Mouse (Mus musculus): ENCODE results near the gene Wipf2. TPM values are rescaled to one million over a fixed set of nuclear protein-coding genes. Genes with fewer than 3 reads are reported as not detected.

Gene Wipf2
- total and polyA plus RNA-seq, 3 experiments, result 2.9 to 7.1 TPM; not detected in 1

GRCm38 (mm10) chr11:98870791-98871190, 7.4 kb downstream of the Wipf2 start:
- no peak overlapping the region for H3K4me3 ChIP-seq (ENCODE audit: control insufficient read depth in 1 of 2, insufficient read depth in 1 of 2, low read depth in 2 of 2, low read length in 2 of 2)
- peaks cover 4 to 9% of the 10 kb centered on the region in 2 experiments for H3K4me1 ChIP-seq (ENCODE audit: control insufficient read depth in 1 of 2, insufficient read depth in 2 of 2, low read length in 2 of 2)
- peaks cover 3% of the 10 kb centered on the region for H3K79me2 ChIP-seq (ENCODE audit: control insufficient read depth, insufficient read depth, low read length, poor library complexity)
- H3K9ac ChIP-seq (ENCODE audit: control insufficient read depth, low read depth, low read length, poor library complexity, severe bottlenecking), result no peak overlapping the region
- no peaks in the 10 kb centered on the region for H3K27me3 ChIP-seq (ENCODE audit: control insufficient read depth in 1 of 2, insufficient read depth in 2 of 2, low read length in 2 of 2)
- no peaks in the 10 kb centered on the region for H3K9me3 ChIP-seq (replicated peaks; ENCODE audit: insufficient read depth, low read length)
- DNase-seq (ENCODE audit: low read depth, low spot score), result no peak
- no peak for TF ChIP-seq UBTF (IDR thresholded peaks at IDR 0.05; ENCODE audit: borderline replicate concordance, insufficient read depth, low read depth, low read length)
- no peak for TF ChIP-seq TCF12 (IDR thresholded peaks at IDR 0.05; ENCODE audit: low read depth, low read length)
- TF ChIP-seq NRF1 (IDR thresholded peaks at IDR 0.05; ENCODE audit: insufficient read depth, low read depth, low read length, poor library complexity, severe bottlenecking), result no peak
- TF ChIP-seq MYB (IDR thresholded peaks at IDR 0.05; ENCODE audit: low read depth, low read length), result no peak
- no peak for TF ChIP-seq POLR2A (IDR thresholded peaks at IDR 0.05; ENCODE audit: control insufficient read depth in 1 of 2, insufficient read depth in 1 of 2, low read depth in 1 of 2, low read length in 2 of 2, poor library complexity in 1 of 2)
- TF ChIP-seq MAX (IDR thresholded peaks at IDR 0.05; ENCODE audit: low read length), result no peak
- TF ChIP-seq SIN3A (IDR thresholded peaks at IDR 0.05; ENCODE audit: low read length), result no peak
- H3K36me3 ChIP-seq (ENCODE audit: control insufficient read depth in 1 of 2, insufficient read depth in 2 of 2, low read length in 2 of 2), result peaks cover 9 to 11% of the 10 kb centered on the region in 2 experiments
- no peak overlapping the region for H3K27ac ChIP-seq (ENCODE audit: control insufficient read depth, low read depth, low read length)

DNA sequence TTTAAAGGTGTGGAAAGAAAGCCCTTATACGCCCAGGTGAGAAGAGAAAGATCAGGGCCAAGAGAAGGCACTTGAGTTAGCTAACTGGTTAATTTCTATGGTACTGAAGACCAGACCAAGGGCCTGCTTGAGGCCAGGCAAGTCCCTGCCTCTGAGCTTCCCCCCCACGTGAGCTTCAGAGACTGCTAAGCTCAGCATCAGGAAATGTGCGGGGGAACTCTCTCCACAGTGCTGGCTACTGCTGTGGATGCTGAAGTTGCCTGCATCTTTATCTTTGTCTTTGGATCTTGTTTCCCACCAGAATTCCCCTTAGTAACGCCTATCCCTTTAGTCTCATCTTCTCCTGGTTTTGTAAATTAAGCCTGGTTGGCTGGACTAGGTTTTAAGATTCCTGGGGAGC, 8.0 kb downstream of the Wipf2 start:
- H3K79me2 ChIP-seq (ENCODE audit: control insufficient read depth, insufficient read depth, low read length, poor library complexity), result peaks cover 3% of the 10 kb centered on the region
- peaks cover 4 to 9% of the 10 kb centered on the region in 2 experiments for H3K4me1 ChIP-seq (ENCODE audit: control insufficient read depth in 1 of 2, insufficient read depth in 2 of 2, low read length in 2 of 2)
- no peak overlapping the region for H3K4me3 ChIP-seq (ENCODE audit: control insufficient read depth in 1 of 2, insufficient read depth in 1 of 2, low read depth in 2 of 2, low read length in 2 of 2)
- no peaks in the 10 kb centered on the region for H3K27me3 ChIP-seq (ENCODE audit: control insufficient read depth in 1 of 2, insufficient read depth in 2 of 2, low read length in 2 of 2)
- no peak for TF ChIP-seq POLR2AphosphoS5 (IDR thresholded peaks at IDR 0.05; ENCODE audit: borderline replicate concordance, low read depth, low read length)
- no peak for TF ChIP-seq RAD21 (IDR thresholded peaks at IDR 0.05; ENCODE audit: low read depth, low read length)
- TF ChIP-seq MAFK (IDR thresholded peaks at IDR 0.05; ENCODE audit: borderline replicate concordance, low read depth, low read length), result no peak
- TF ChIP-seq ETS1 (IDR thresholded peaks at IDR 0.05; ENCODE audit: low read depth, low read length), result no peak
- H3K36me3 ChIP-seq (ENCODE audit: control insufficient read depth in 1 of 2, insufficient read depth in 2 of 2, low read length in 2 of 2), result peaks cover 9 to 11% of the 10 kb centered on the region in 2 experiments
- no peaks in the 10 kb centered on the region for H3K9me3 ChIP-seq (replicated peaks; ENCODE audit: insufficient read depth, low read length)
- no peak overlapping the region for H3K27ac ChIP-seq (ENCODE audit: control insufficient read depth, low read depth, low read length)
- no peak for DNase-seq (ENCODE audit: low read depth, low spot score)
- H3K9ac ChIP-seq (ENCODE audit: control insufficient read depth, low read depth, low read length, poor library complexity, severe bottlenecking), result no peak overlapping the region

DNA sequence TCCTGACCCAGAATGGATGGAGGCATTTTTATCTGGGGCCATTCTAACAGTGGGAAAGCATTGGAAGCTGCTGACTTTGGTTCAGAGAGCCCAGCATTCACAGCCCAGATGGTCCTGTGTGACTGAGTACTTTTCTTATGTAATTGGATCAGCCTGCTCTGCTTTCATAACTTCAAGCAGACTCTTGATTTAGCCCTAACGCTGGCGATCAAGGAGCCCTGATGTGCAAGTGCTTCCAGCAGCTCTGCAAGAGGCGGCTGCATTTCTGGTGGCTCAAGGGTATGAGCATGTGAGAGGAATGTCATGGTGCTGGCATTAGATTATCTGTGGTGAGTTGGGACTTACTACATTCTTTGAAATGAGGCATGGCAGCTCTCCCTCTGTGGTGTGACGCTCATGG, 8.6 kb downstream of the Wipf2 start:
- H3K9ac ChIP-seq (ENCODE audit: control insufficient read depth, low read depth, low read length, poor library complexity, severe bottlenecking), result no peak overlapping the region
- no peak overlapping the region for H3K27ac ChIP-seq (ENCODE audit: control insufficient read depth, low read depth, low read length)
- H3K79me2 ChIP-seq (ENCODE audit: control insufficient read depth, insufficient read depth, low read length, poor library complexity), result peaks cover 2% of the 10 kb centered on the region
- no peaks in the 10 kb centered on the region for H3K27me3 ChIP-seq (ENCODE audit: control insufficient read depth in 1 of 2, insufficient read depth in 2 of 2, low read length in 2 of 2)
- H3K36me3 ChIP-seq (ENCODE audit: control insufficient read depth in 1 of 2, insufficient read depth in 2 of 2, low read length in 2 of 2), result peaks cover 9 to 11% of the 10 kb centered on the region in 2 experiments
- TF ChIP-seq MAZ (IDR thresholded peaks at IDR 0.05; ENCODE audit: low read depth, low read length), result no peak
- TF ChIP-seq TAL1 (IDR thresholded peaks at IDR 0.05; ENCODE audit: low read length), result no peak
- no peak for TF ChIP-seq RCOR1 (IDR thresholded peaks at IDR 0.05; ENCODE audit: low read depth, low read length)
- no peak for TF ChIP-seq ETS1 (IDR thresholded peaks at IDR 0.05; ENCODE audit: low read depth, low read length)
- no peak for TF ChIP-seq UBTF (IDR thresholded peaks at IDR 0.05; ENCODE audit: borderline replicate concordance, insufficient read depth, low read depth, low read length)
- no peak for TF ChIP-seq E2F4 (IDR thresholded peaks at IDR 0.05; ENCODE audit: borderline replicate concordance, low read depth, low read length)
- no peak for TF ChIP-seq EP300 (IDR thresholded peaks at IDR 0.05; ENCODE audit: low read depth in 1 of 2, low read length in 2 of 2)
- TF ChIP-seq TCF12 (IDR thresholded peaks at IDR 0.05; ENCODE audit: low read depth, low read length), result no peak
- TF ChIP-seq TBP (IDR thresholded peaks at IDR 0.05; ENCODE audit: low read depth, low read length), result no peak
- no peak for TF ChIP-seq MAX (IDR thresholded peaks at IDR 0.05; ENCODE audit: low read length)
- no peak for TF ChIP-seq POLR2A (IDR thresholded peaks at IDR 0.05; ENCODE audit: control insufficient read depth in 1 of 2, insufficient read depth in 1 of 2, low read depth in 1 of 2, low read length in 2 of 2, poor library complexity in 1 of 2)
- TF ChIP-seq ELF1 (IDR thresholded peaks at IDR 0.05; ENCODE audit: low read depth, low read length), result no peak
- TF ChIP-seq POLR2AphosphoS5 (IDR thresholded peaks at IDR 0.05; ENCODE audit: borderline replicate concordance, low read depth, low read length), result no peak
- no peak for DNase-seq (ENCODE audit: low read depth, low spot score)
- no peaks in the 10 kb centered on the region for H3K9me3 ChIP-seq (replicated peaks; ENCODE audit: insufficient read depth, low read length)
- peaks cover 4 to 9% of the 10 kb centered on the region in 2 experiments for H3K4me1 ChIP-seq (ENCODE audit: control insufficient read depth in 1 of 2, insufficient read depth in 2 of 2, low read length in 2 of 2)
- H3K4me3 ChIP-seq (ENCODE audit: control insufficient read depth in 1 of 2, insufficient read depth in 1 of 2, low read depth in 2 of 2, low read length in 2 of 2), result no peak overlapping the region

All from MEL (cell line).